Mouse (Mus musculus) layer of hippocampus, adult 9-10 months (tissue): ENCODE measurements around the gene Net1.
"Not testable (repeated sequence)": the region's sequence is repeated elsewhere in the genome, so short reads cannot be mapped to it uniquely, and the experiment has no call there.

Experiments used
- DNase-seq: peaks from one replicate; pipeline ENCODE4 v3.0.0; 2022; ENCODE audit warnings: low spot score

Gene Net1

DNA sequence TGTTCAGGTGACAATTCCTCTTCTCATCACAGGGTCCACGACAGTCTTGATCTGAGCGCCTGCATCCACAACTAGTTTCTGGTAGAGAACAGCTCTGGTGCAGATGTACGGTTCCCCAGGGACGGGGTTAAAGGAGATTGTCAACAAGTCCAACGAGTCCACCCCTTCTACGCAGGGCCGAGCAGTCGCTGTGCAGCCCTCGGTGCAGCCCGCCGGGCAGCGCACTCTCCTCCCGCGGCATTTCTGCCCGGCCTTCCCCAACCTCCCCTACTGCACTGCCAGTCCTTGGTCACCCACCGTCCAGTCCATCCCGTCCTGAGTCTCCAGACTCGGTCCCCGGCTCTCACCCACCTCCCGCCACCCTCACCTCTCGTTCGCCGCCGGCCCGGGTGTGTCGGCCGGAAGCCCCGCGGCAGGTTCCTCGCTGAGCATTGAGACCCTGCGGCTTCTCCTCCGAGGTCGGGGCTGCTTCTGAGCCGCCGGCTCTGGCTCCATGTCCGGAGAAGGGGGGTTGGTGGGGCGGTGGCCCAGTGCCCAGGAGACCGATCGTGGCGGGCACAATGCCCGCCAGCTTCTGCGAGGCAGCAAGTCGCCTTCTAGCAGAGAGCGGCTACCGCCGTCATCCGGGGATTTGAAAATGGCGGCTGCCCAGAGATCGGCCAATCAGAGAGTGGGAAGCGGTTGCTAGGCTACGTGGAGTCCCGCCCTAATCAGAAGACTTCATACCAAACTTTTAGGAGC, at the start of gene Net1, which contains the start of gene Tubal3:
Net1 (minus strand) TSS at position 650 of the 741 bp plus-strand sequence.
Tubal3 (plus strand) TSS at position 704 of the 741 bp plus-strand sequence.
- peak; percentile 45 for DNase-seq

DNA sequence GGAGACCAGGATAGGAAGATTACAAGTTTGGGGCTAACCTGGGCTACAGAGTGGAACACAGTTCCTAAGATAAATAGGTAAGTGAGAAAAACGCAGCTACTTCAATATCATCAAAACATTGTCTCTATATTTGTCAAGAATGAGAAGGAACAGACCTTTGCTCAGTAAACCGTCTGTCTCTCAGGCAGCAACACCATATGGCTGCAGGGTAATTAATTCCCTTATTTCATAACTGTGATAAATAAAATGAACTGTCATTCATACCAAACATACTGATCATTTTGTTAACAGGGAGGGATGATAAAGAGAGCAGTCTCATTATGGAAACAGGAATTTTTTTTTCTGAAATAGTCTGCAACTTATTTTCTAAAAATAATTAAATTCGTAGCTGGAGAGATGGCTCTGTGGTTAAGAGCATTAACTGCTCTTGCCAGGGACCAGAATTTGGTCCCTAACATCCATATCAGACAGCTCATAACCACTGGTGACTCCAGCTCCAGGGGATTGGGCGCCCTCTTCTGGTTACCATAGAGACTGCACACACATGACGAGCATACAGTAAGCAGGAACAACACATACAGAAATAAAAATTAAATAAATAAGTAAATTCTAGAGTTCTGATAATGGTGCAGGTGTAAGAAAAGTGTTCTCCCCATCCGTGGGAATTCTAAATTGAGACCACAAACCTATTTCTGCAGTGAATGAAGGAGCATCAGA, 33.3 kb upstream of the Net1 start:
- DNase-seq: peak; percentile 22

DNA sequence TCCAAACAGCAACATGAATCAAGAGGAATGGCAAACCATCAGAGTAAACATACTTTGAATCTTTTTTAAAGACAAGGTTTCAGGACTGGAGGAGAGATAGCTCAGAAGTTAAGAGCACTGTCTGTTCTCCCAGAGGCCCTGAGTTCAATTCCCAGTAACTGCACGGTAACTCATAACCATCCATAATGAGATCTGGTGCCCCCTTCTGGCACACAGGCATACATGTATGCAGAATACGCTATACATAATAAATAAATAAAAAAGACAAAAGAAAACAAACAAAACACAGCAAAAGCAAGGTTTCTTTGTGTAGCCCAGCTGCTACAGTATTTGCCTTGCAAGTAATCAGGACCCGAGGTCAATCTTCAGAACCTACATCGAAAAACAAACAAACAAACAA, 31.5 kb upstream of the Net1 start:
- no peak for DNase-seq

DNA sequence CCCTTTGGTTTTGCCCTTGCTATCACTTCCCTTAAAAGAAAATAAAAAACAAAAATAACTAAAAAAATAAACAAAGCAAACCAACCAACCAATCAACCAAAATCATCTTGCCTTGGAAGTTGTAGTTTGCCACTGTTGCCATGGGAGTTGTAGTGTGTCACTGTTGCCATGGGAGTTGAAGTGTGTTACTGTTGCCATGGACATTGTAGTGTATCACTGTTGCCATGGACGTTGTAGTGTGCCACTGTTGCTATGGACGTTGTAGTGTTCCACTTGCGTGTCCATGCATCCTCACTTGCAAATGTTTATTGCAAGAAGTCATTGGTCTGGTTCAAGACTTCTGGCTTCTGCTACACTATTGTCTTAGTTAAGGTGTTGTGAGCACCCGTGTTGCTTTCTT, 29.2 kb upstream of the Net1 start:
- no peak for DNase-seq

DNA sequence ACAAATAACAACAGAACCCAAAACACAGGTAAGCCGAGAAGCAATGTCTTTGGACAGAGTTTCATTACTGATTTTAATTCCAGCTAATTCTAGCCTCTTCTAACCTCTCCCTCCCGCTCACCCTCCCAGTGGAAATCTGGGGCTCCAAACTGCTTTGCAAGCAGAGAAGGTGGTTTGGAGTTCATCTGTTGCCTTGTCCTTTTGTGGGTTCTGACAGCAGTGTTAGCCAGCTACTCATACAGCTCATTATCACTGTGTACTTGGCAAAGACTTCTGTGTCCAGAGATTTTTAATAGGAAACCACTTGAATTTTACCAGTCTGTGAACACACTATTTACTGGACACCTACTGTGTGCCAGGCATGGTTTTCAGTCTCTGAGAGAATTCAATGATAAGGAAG, 27.2 kb upstream of the Net1 start, which contains the start of gene Ucn3:
Ucn3 (minus strand) TSS at position 101 of the 400 bp plus-strand sequence.
- no peak for DNase-seq

DNA sequence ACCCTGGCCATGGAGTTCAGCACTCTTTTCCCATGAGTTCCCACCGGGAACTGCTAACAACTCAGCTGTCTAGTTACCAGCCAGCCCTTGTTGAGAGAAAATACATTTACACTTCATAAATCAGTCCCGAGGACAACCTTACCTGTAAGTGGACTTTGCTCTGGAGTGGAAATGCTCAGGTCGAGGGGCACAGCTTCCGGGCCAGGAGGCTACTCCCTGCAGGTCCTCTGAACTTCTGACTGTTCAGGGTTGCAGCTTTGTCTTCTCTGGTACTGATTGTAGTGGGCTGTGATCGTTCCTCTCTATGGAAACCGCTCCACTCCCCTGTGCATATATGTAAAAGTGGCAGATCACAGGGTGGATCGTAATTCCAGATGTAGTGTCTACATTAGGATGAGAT, 26.7 kb upstream of the Net1 start:
- DNase-seq: no peak

DNA sequence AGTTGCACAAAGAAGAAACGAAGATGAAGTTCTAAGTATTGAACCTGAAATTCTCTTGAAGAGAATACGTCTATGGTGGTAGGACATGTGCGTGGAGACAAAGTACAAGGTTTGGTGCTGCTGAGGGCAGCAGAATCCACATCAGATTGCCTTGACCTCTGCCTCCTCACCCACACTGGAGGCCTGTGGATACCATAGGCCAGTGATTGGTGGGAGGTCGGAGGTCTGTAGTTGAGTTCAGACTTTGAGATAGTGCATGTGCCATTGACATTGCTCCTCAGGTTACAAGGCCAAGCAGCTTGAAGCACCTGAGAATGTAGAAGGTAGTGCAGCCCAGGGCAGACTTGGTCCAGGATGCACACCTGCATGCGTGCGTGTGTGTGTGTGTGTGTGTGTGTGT, 8.0 kb upstream of the Net1 start:
- no peak for DNase-seq

DNA sequence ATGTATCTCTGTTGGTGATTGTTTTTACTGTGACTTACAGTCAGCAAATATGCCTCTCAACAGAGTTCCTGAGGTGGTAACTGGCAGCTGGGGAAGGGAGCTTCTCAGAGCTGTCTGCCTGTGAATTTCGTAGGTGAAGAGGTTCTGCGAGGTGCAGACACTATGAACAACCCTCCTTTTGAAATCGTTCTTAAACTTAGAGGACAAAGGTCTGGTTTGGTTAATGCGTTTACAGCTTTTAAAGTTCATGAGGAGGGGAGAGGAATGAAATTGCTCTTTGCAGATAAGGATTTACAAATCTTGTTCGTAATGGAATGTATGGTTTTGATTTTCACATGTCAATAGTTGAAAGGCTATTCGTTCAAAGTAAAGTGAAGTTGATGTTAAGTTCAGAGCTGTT, 7.6 kb upstream of the Net1 start:
- DNase-seq: no peak

DNA sequence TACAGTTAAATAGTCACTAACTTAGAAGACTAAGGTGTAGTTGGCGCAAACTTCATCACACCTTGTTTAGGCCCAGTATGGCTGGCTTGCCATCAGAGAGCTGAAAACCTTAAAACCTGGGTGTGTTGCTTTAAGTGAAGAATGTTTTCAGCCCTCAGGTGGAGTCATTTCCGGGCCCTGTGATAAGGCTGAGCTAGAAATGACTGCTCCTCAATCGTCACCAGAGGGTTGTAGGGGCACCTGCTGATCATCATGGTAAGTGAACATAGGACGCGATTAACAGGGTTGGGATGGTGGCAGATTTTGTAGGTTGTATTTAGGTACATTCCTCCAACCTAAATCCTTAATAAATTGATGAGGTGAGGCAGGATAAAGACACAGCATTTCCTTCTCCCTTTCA, 6.5 kb upstream of the Net1 start:
- no peak for DNase-seq

DNA sequence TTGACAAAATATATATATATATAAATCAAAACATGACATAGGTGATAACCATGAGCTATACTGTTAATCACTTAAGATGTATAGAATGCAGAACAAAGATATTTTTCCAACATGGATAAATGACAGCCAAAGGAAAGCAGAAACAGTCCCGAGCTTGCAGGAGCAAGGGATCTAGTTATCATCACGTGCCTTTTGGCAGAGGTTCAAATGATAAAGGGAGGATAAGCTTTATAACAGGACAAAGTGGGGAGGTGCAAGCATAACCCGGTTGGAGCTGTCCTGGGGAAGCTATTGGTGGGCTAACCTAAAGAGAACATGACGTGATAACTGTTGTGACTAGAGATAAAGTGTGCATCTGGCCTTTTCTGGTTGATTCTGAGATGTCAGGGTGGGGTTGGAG, 4.5 kb downstream of the Net1 start:
- DNase-seq: no peak

DNA sequence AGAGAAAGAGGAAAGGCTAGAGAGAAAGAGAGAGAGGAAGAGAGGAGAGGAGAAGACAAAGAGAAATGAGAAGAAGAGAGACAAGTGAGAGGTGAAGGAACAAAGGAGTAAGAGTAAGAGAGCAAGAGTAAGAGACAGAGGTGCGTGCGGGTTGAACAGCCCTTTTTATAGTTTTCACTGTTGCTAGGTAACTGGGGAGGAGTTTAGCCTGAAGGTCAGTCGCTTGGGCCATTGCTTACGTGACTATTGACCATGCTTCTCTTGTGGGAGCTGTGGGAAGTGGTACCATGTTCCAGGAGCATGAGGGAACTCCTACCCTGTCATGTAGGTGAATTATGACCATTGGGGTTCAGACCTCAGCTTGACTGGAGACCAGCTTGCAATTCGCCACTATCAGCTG, 7.7 kb downstream of the Net1 start:
- DNase-seq: no peak

DNA sequence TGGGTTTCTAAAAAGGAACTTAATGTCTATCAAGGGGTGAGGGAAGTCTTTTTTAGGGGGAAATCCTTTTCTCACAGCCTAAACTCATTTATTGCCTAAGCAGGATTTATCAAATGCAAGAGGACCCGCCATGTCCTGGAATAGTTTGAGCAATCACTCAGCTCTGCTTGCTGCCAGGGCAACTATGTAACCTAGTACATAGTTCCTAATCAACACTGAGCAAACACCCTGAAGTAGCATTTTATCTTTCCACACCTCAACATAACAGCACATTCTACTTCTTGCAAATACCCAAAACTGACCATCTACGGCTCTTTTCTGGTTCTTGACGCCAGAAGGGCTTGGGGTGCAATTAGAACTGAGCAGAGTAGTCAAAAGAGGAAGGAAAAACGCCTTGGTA, 9.8 kb downstream of the Net1 start:
- no peak for DNase-seq

DNA sequence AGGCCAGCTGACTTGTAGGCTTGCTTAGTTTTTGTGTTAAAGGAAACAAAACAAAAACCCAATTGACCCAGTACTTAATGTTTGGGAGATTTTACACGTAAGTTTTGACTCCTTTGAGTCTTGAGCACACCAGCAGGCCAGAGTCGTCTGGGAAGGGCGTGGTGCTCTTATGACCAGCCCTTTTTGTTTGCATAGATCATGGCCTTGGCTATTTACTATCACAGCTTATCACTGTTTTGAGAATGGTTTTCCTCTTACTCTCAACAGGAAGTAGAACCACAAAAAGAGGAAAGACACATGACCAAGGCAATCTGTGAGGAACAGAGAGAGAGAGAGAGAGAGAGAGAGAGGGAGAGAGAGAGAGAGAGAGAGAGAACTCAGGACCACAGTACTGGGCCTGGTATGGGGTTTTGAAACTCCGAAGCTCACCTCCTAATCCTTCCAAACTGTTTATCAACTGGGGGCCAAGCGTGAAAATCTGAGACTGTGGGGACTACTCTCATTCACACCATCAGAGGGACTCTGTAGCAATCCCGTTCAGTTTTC, 10.8 kb downstream of the Net1 start:
- no peak for DNase-seq

DNA sequence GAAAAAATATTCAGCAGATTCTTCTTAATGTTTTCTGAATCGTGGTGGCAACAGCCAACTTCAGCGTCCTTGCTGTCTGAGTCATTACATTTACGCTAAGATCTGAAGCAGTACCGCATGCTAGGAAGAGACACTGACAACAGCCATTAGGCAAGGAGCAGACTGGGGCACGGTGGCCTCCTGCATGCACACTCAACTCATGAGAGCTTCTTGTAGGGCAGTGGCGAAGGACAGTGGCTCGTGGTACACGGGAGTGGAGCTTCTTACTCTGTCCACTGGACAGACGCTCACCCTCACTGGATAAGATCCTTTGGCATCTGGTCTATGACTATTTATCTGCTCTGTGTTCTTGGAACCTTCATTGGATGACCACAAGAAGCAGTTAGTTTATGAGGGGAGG, 18.7 kb downstream of the Net1 start:
- no peak for DNase-seq

DNA sequence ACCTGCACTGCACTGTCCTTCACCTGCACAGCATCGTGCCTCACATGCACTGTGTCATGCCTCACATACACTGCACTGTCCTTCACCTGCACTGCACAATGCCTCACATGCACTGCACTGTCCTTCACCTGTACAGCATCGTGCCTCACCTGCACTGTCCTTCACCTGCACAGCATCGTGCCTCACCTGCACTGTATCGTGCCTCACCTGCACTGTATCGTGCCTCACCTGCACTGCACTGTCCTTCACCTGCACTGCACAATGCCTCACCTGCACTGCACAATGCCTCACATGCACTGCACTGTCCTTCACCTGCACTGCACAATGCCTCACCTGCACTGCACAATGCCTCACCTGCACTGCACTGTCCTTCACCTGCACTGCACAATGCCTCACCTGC, 19.8 kb downstream of the Net1 start:
- not testable (repeated sequence) for DNase-seq

DNA sequence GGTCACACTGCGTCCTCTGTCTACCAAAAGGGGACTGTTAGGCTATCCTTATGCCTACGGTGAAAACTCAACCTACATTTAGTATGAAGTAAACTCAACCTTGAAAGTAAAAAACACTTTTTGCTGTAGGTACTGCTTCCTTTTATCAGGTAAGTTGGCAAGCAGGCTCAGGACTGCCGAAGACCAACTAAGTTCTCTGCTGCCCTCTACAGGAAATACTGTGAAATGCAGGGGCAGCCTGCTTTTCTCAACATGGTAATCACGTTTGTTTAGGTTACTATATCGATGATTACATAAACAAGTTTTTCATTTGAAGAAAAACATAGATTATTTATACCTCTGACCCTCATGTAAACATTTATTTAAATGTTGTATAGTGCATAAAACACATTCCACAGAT, 21.1 kb downstream of the Net1 start:
- peak; percentile 72 for DNase-seq

DNA sequence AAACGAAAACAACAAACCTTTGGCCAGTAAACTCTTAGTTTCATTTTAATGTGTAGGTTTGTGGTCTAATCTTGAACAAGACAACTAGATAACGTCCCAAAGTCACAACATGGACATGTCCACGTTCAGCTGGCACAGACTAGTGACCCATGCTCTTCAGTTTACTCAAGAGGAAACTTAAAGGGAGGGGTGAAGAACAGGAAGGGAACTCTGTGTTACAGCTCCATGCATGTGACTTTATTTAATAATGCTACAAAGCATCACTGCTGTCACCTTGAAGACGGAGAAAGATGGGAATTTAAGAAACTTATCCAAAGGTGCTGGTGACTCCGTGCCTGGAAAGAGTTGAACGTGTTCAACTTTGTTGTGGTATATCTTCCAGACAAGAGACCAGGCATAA, 22.0 kb downstream of the Net1 start:
- DNase-seq: no peak

DNA sequence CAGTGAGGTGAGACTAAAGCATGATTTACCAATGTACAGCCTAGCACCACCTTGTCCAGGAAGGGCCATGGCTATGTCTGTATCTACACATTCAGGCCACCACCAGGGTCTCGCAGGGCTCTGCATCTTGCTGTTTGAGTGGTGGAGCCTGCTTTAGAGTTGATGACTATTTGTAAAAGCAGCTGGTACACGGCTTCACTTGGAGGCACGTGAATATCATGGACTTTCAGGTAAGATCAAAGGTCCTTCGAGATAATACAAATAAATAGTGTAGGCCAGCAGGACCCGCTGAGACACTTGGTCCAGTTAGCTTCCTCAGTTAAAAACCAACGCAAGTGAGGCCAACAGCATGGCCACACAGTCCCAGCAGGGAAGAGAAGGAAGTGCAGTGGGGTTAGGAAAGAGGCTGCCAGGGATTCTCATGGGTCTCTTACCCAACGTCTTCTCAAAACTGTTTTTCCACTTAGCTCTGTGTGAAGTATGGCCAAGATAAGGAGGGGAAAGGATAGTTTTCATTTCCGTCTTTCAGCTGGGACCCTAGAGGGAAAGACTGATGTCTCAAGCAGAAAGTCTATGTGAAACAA, 22.5 kb downstream of the Net1 start:
- DNase-seq: no peak

DNA sequence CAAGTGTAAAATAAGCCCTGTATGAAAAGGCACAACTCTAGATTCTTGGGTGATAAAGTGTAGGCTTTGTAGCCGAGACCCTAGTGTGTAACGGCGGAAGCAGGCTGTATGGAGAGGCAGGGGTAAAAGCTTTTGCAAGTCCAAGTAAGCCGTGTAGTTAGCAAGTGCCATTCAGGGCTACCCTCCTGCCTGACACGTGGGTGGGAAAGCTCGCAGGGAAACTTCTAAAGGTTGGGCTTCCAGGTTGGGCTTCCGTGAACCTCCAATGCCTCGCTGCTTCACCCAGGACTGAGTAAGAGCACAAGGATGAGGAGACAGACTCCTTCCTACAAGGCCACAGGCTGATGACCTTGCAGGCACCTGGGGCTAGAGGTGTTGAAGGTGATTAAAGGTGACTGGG, 23.5 kb downstream of the Net1 start:
- no peak for DNase-seq

DNA sequence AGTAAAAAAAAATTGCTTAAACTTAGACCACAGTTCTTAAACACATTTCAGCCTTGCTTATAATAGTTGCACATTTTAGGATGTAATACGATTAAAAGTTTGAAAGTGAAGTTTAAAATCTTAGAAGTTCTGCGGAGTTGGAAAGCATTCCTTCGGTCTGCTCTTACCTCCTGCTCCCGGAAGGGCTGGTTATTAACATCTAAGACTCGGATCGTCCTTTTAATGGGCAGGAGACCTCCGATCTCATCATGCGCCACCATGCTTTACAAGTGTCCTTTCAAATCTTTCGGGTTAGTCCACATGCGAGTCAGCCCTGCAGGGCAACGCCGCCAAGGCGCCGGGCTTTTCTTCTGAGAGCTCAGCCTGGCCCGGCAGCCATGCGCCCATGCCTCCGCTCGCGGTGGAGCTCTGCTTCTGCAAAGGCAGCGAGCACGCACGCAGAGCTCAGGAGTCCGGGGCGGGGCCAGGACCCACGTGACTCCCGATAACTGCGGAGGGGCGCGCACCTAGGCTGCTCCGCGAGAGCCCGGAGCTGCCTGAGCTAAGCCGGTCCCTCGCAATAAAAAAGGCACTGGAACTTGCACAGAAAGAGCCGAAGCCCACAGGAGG, 24.8 kb downstream of the Net1 start:
- DNase-seq: peak; percentile 63

DNA sequence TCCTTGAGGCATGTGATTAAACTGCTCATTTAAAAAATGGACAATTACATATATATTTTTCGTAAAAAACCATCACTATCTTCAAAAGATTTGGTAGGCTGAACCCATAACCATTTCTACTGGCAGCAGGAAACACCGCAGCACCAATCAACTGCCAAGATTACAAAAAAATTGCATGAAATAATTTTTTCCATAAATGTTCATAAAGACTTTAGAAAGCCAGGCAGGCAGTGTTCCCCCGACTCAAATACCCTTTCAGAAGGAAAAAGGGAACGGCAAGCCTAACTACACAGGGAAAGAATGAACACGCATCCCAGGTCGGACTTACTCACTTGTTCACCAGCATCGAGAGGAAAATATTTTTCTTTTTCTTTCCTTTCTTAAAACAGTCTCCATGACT, 25.4 kb downstream of the Net1 start:
- DNase-seq: no peak

DNA sequence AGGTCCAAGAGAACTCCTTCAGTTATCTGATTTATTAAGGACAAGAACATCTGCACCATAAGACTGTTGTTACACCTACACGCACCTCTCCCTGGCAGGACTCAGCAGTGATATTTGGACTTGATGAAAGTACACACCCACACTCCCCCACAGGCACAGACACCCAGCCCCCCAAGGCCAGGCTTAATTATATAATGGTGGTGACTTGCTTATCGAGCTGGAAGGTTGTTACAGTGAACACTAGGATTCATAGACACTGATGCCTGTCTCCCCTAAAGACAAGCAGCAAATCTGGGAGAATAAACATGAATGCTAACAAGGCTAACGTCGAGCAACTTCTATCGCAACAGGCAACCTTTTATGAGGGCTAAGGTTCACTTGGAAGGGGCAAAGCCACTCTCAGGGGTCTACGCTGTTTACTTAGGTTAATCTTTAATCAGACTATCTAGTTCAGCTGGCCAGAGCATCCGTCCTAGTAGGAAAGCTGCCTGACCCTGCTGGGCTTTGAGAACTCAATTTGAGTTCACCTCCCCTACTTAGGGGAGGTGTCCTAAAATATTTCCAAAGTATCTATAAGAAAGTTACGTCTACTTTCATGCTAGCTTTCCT, 26.4 kb downstream of the Net1 start:
- DNase-seq: no peak
